Mouse (Mus musculus): ENCODE measurements around the gene Sh2d1b2. TPM values are rescaled to one million over a fixed set of nuclear protein-coding genes. Genes with fewer than 3 reads are reported as not detected.

The Sh2d1b2 gene
- polyA plus RNA-seq (2014; fragmentation: Illumina TruSeq; extraction: RNeasy Lipid Tissue Mini Kit (QIAGEN cat#74804); ENCODE audit: low read depth, low replicate concordance): not detected

GRCm38 (mm10) chr1:170232688-170233087 lies at the start of gene Sh2d1b2:
Gene Sh2d1b2, plus strand, starts transcription at chr1:170232749.

GRCm38 (mm10) chr1:170214757-170215522 lies 17.6 kb upstream of the Sh2d1b2 start, which contains the start of gene Uhmk1:
Gene Uhmk1, minus strand, starts transcription at chr1:170215397.

GRCm38 (mm10) chr1:170277016-170277415 lies 44.5 kb downstream of the Sh2d1b2 start, which contains the start of gene Sh2d1b1:
Gene Sh2d1b1, plus strand, starts transcription at chr1:170277320.

Other genes with a start within 250 kb of the Sh2d1b2 start
- gene Ddr2, start 122.0 kb upstream of the Sh2d1b2 start, polyA plus RNA-seq (2014; fragmentation: Illumina TruSeq; extraction: RNeasy Lipid Tissue Mini Kit (QIAGEN cat#74804); ENCODE audit: low read depth, low replicate concordance): 57.8 TPM
- 245 TPM for gene Uap1, start 57.8 kb upstream of the Sh2d1b2 start, polyA plus RNA-seq (2014; fragmentation: Illumina TruSeq; extraction: RNeasy Lipid Tissue Mini Kit (QIAGEN cat#74804); ENCODE audit: low read depth, low replicate concordance)
- gene Uhmk1, start 17.4 kb upstream of the Sh2d1b2 start, polyA plus RNA-seq (2014; fragmentation: Illumina TruSeq; extraction: RNeasy Lipid Tissue Mini Kit (QIAGEN cat#74804); ENCODE audit: low read depth, low replicate concordance): 98.4 TPM
- gene Sh2d1b1, start 44.6 kb downstream of the Sh2d1b2 start, polyA plus RNA-seq (2014; fragmentation: Illumina TruSeq; extraction: RNeasy Lipid Tissue Mini Kit (QIAGEN cat#74804); ENCODE audit: low read depth, low replicate concordance): 0.98 TPM
- 4.1 TPM for gene Gm7694, start 73.6 kb downstream of the Sh2d1b2 start, polyA plus RNA-seq (2014; fragmentation: Illumina TruSeq; extraction: RNeasy Lipid Tissue Mini Kit (QIAGEN cat#74804); ENCODE audit: low read depth, low replicate concordance)
- gene Spata46, start 76.1 kb downstream of the Sh2d1b2 start, polyA plus RNA-seq (2014; fragmentation: Illumina TruSeq; extraction: RNeasy Lipid Tissue Mini Kit (QIAGEN cat#74804); ENCODE audit: low read depth, low replicate concordance): not detected